8 mouse cellular contexts compared by ENCODE assay signal in the genomic region with DNA sequence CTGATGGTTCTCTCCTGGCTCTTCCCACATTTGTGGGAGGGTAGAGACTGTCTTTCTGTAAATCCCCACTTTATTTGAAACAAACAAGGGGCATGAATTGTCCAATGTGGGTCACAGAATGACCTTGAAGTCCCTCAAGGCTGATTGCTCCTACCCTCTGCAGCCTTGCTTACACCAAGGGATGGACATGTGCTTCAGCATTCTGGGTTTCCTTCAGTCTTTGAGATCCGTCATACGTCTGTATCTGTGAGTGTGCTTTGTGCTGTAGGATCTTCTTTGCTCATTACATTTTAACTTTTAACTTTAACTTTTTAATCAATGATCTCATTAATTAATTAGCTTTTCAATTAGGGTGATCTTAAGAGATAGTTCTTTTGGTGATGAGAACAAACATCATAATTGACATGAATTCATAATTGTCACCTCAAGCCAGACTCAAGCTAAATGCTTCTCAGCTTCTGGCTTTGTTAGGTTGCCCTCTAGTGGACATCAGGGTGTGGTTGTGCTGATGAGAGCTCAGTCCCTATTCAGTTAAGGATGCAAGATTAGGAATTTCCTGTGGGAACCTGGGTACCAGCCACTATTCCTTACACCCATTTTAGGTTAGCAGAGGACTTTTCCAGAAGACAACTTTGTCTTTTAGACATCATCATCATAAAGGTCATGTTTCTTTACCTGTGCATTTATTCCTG. TPM values are rescaled to one million over a fixed set of nuclear protein-coding genes. Genes with fewer than 3 reads are reported as not detected.
DNase-seq lines count a peak whose midpoint lies in the region; ATAC-seq lines count a peak whose summit lies in the region.

No protein-coding gene starts in this region.

- intact Hi-C loops in left cerebral cortex, postnatal 25 days (cut with DNase I): loop anchor here (1.0 to 2.0 kb wide), 2 partner anchors 46 to 113 kb away; no protein-coding TSS in a partner anchor

- no peaks in the 10 kb centered on the region for H3K36me3 ChIP-seq in hindbrain, embryonic 11.5 days (ENCODE audit: control insufficient read depth, insufficient read depth, low read length)

- no peak overlapping the region for H3K9ac ChIP-seq in hindbrain, embryonic 11.5 days (ENCODE audit: low read depth, low read length)

- H3K4me1 ChIP-seq in hindbrain, embryonic 11.5 days (replicated peaks; ENCODE audit: control insufficient read depth, insufficient read depth, low read length): no peaks in the 10 kb centered on the region

- no peak overlapping the region for H3K4me3 ChIP-seq in hindbrain, embryonic 11.5 days (ENCODE audit: low read depth, low read length)

- ATAC-seq in hindbrain, embryonic 11.5 days (ENCODE audit: low FRiP score): 0 out of 2 replicates have a peak, but pooled peaks have one; percentile 55

- no peak overlapping the region for H3K27ac ChIP-seq in hindbrain, embryonic 11.5 days (ENCODE audit: low read depth, low read length)

- H3K9me3 ChIP-seq in hindbrain, embryonic 11.5 days (ENCODE audit: control insufficient read depth, low read length): no peaks in the 10 kb centered on the region

- no peaks in the 10 kb centered on the region for H3K27me3 ChIP-seq in hindbrain, embryonic 11.5 days (ENCODE audit: control insufficient read depth, insufficient read depth, low read length)

- WGBS in hindbrain, embryonic 11.5 days: 92% methylated on average over 2 of the region's 2 CpGs

- no peak overlapping the region for H3K4me2 ChIP-seq in hindbrain, embryonic 11.5 days (replicated peaks; ENCODE audit: low read depth, low read length)

- DNase-seq in left cerebral cortex, adult 11 months (ENCODE audit: low spot score): peak; percentile 68
- DNase-seq in left cerebral cortex, adult 8-10 months (ENCODE audit: low spot score in 2 of 2): no peak
- DNase-seq in adipocyte (ENCODE audit: low spot score): peak; percentile 90
- peak; percentile 83 for DNase-seq in embryo, embryonic 10.5 days (ENCODE audit: low spot score)
- DNase-seq in hindbrain, embryonic 11.5 days (ENCODE audit: low spot score): peak; percentile 73
- peak; percentile 75 to 84 for DNase-seq in left cerebral cortex, postnatal 25 days (ENCODE audit: low spot score in 2 of 2)
- DNase-seq in retina, adult 2 months (ENCODE audit: low read depth, low spot score): peak; percentile 28
- DNase-seq in spleen, postnatal 10 days (ENCODE audit: low spot score in 2 of 2): no peak

RNA-seq across cellular contexts. Expression of a gene that starts 53.2 kb away (rescaled TPM):
- 100 to 1,000 TPM; 119 to 131 (median 123) TPM for total RNA-seq in left cerebral cortex, adult 8-10 months (2022)
- polyA plus RNA-seq in hindbrain, embryonic 11.5 days (2014; fragmentation: Nextera tagmentation; extraction: Ambion mirVana): 21.1 and 21.6 TPM in 2 replicates
- 100 to 1,000 TPM; 108 to 116 TPM for total RNA-seq in left cerebral cortex, postnatal 25 days (2021)

Comparison
In these comparisons a context has a peak if more than half of its experiments do, and no peak if none do; other contexts are left out.
1. DNase-seq: peak in left cerebral cortex, adult 11 months (single experiment), adipocyte (single experiment), embryo, embryonic 10.5 days (single experiment), hindbrain, embryonic 11.5 days (single experiment), left cerebral cortex, postnatal 25 days (2 of 2) and retina, adult 2 months (single experiment); none in left cerebral cortex, adult 8-10 months (0 of 2) and spleen, postnatal 10 days (0 of 2).